Mouse (Mus musculus): ENCODE data around the gene C330007P06Rik. TPM values are rescaled to one million over a fixed set of nuclear protein-coding genes. Genes with fewer than 3 reads are reported as not detected.
A peak's percentile ranks its signal among the peaks of the same experiment; 100 is the strongest.

Gene C330007P06Rik
- total and polyA plus RNA-seq, 3 experiments = 2.1 to 83.2 (median 33.8) TPM

DNA sequence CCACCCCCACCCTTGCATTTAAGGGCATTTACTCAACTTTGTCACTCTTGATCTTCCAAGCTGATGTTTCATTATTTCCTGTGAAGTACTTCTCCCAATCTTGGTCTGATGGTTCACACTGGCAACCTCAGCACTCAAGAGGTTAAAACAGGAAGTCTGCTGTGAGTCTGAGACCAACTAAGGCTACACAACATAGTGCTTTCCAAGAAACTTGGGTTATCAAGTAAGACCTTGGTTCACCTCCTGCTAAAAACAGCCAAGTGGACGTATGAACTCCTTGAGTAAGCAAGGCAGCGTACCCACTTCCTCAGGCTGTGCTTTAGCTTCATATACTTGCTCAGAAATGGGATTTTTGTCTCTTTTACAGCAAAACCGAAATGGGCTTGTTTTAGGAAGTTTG is 3.5 kb downstream of the C330007P06Rik start:
- Histone ChIP-seq H3K27me3 (ENCODE audit: insufficient read depth, low read length) (no peaks in the 10 kb centered on the region), H3K9me3 (replicated peaks) (no peaks in the 10 kb centered on the region), H3K36me3 (replicated peaks) (peaks cover under 1% of the 10 kb centered on the region), H3K4me3 (ENCODE audit: low read depth, low read length) (no peak overlapping the region), H3K4me1 (ENCODE audit: insufficient read depth, low read depth, low read length) (peaks cover 5% of the 10 kb centered on the region; the same call in 1 of the 2 replicates)
- ATAC-seq (ENCODE audit: extremely low read depth, insufficient number of reproducible peaks, low FRiP score, poor library complexity, severe bottlenecking) = no peak
- no peak for DNase-seq (ENCODE audit: low spot score)
- no peak for TF ChIP-seq POLR2AphosphoS5 (IDR thresholded peaks at IDR 0.05; ENCODE audit: insufficient replicate concordance, low read depth, low read length)
- no peak for TF ChIP-seq GATA2 (IDR thresholded peaks at IDR 0.05; ENCODE audit: borderline replicate concordance, low read depth, low read length)
- no peak for TF ChIP-seq GATA1 (IDR thresholded peaks at IDR 0.05; ENCODE audit: borderline replicate concordance, low read length)
- no peak for TF ChIP-seq TAL1 (conservative IDR thresholded peaks at IDR 0.05; ENCODE audit: low read depth, low read length)
- TF ChIP-seq CTCF (IDR thresholded peaks at IDR 0.05; ENCODE audit: low read depth, low read length) = no peak

- DNase-seq (ENCODE audit: low spot score) (no peak), ATAC-seq (ENCODE audit: extremely low read depth, insufficient number of reproducible peaks, low FRiP score, poor library complexity, severe bottlenecking) (no peak)
- H3K27me3 ChIP-seq (ENCODE audit: insufficient read depth, low read length) = no peaks in the 10 kb centered on the region
- peak overlapping the region; percentile 70; the same call in 1 of the 2 replicates for H3K4me3 ChIP-seq (ENCODE audit: low read depth, low read length)
- peaks cover 15% of the 10 kb centered on the region for H3K36me3 ChIP-seq (replicated peaks)
- TF ChIP-seq CTCF (IDR thresholded peaks at IDR 0.05; ENCODE audit: low read depth, low read length) (no peak), GATA2 (IDR thresholded peaks at IDR 0.05; ENCODE audit: borderline replicate concordance, low read depth, low read length) (no peak), GATA1 (IDR thresholded peaks at IDR 0.05; ENCODE audit: borderline replicate concordance, low read length) (no peak), TAL1 (conservative IDR thresholded peaks at IDR 0.05; ENCODE audit: low read depth, low read length) (no peak), POLR2AphosphoS5 (IDR thresholded peaks at IDR 0.05; ENCODE audit: insufficient replicate concordance, low read depth, low read length) (no peak)
- no peaks in the 10 kb centered on the region for H3K9me3 ChIP-seq (replicated peaks)
- peaks cover 6% of the 10 kb centered on the region for H3K4me1 ChIP-seq (ENCODE audit: insufficient read depth, low read depth, low read length)
Measured at GRCm38 (mm10) chrX:36864609-36865328, 9.1 kb downstream of the C330007P06Rik start.

GRCm38 (mm10) chrX:36863766-36864608 is 9.9 kb downstream of the C330007P06Rik start:
- TF ChIP-seq GATA1 (IDR thresholded peaks at IDR 0.05; ENCODE audit: borderline replicate concordance, low read length) (no peak), TAL1 (conservative IDR thresholded peaks at IDR 0.05; ENCODE audit: low read depth, low read length) (no peak), GATA2 (IDR thresholded peaks at IDR 0.05; ENCODE audit: borderline replicate concordance, low read depth, low read length) (no peak), CTCF (IDR thresholded peaks at IDR 0.05; ENCODE audit: low read depth, low read length) (no peak), POLR2AphosphoS5 (IDR thresholded peaks at IDR 0.05; ENCODE audit: insufficient replicate concordance, low read depth, low read length) (no peak)
- peak overlapping the region; percentile 70 for H3K4me3 ChIP-seq (ENCODE audit: low read depth, low read length)

GRCm38 (mm10) chrX:36852631-36853030 is 21.3 kb downstream of the C330007P06Rik start:
- no peak overlapping the region for H3K4me3 ChIP-seq (ENCODE audit: low read depth, low read length)
- no peak for DNase-seq (ENCODE audit: low spot score)
- H3K27me3 ChIP-seq (ENCODE audit: insufficient read depth, low read length) = no peaks in the 10 kb centered on the region
- no peak for TF ChIP-seq TAL1 (conservative IDR thresholded peaks at IDR 0.05; ENCODE audit: low read depth, low read length)
- TF ChIP-seq GATA2 (IDR thresholded peaks at IDR 0.05; ENCODE audit: borderline replicate concordance, low read depth, low read length) = no peak
- no peak for TF ChIP-seq GATA1 (IDR thresholded peaks at IDR 0.05; ENCODE audit: borderline replicate concordance, low read length)
- TF ChIP-seq CTCF (IDR thresholded peaks at IDR 0.05; ENCODE audit: low read depth, low read length) = no peak
- no peak for TF ChIP-seq POLR2AphosphoS5 (IDR thresholded peaks at IDR 0.05; ENCODE audit: insufficient replicate concordance, low read depth, low read length)
- no peaks in the 10 kb centered on the region for H3K9me3 ChIP-seq (replicated peaks)
- no peak for ATAC-seq (ENCODE audit: extremely low read depth, insufficient number of reproducible peaks, low FRiP score, poor library complexity, severe bottlenecking)
- peaks cover 53% of the 10 kb centered on the region for H3K36me3 ChIP-seq (replicated peaks)
- H3K4me1 ChIP-seq (ENCODE audit: insufficient read depth, low read depth, low read length) = no peaks in the 10 kb centered on the region

More at GRCm38 (mm10) chrX:36863766-36864608, 9.9 kb downstream of the C330007P06Rik start:
- no peaks in the 10 kb centered on the region for H3K27me3 ChIP-seq (ENCODE audit: insufficient read depth, low read length)
- peak; percentile 36 for DNase-seq (ENCODE audit: low spot score)
- no peaks in the 10 kb centered on the region for H3K9me3 ChIP-seq (replicated peaks)
- peaks cover 6% of the 10 kb centered on the region for H3K4me1 ChIP-seq (ENCODE audit: insufficient read depth, low read depth, low read length)
- peak; percentile 79 for ATAC-seq (ENCODE audit: extremely low read depth, insufficient number of reproducible peaks, low FRiP score, poor library complexity, severe bottlenecking)
- peaks cover 19% of the 10 kb centered on the region for H3K36me3 ChIP-seq (replicated peaks)

GRCm38 (mm10) chrX:36847152-36847551 is 26.8 kb downstream of the C330007P06Rik start:
- H3K27me3 ChIP-seq (ENCODE audit: insufficient read depth, low read length) = no peaks in the 10 kb centered on the region
- ATAC-seq (ENCODE audit: extremely low read depth, insufficient number of reproducible peaks, low FRiP score, poor library complexity, severe bottlenecking) (no peak), DNase-seq (ENCODE audit: low spot score) (no peak)
- H3K9me3 ChIP-seq (replicated peaks) = no peaks in the 10 kb centered on the region
- H3K4me1 ChIP-seq (ENCODE audit: insufficient read depth, low read depth, low read length) = no peaks in the 10 kb centered on the region
- no peak overlapping the region for H3K4me3 ChIP-seq (ENCODE audit: low read depth, low read length)
- no peak for TF ChIP-seq POLR2AphosphoS5 (IDR thresholded peaks at IDR 0.05; ENCODE audit: insufficient replicate concordance, low read depth, low read length)
- TF ChIP-seq CTCF (IDR thresholded peaks at IDR 0.05; ENCODE audit: low read depth, low read length) = no peak
- TF ChIP-seq GATA1 (IDR thresholded peaks at IDR 0.05; ENCODE audit: borderline replicate concordance, low read length) = no peak
- no peak for TF ChIP-seq GATA2 (IDR thresholded peaks at IDR 0.05; ENCODE audit: borderline replicate concordance, low read depth, low read length)
- no peak for TF ChIP-seq TAL1 (conservative IDR thresholded peaks at IDR 0.05; ENCODE audit: low read depth, low read length)
- H3K36me3 ChIP-seq (replicated peaks) = peaks cover 37% of the 10 kb centered on the region

All from G1E (cell line).